Mouse (Mus musculus) lung, embryonic 15.5 days (tissue): Measurements from ENCODE around the gene Zbtb42. TPM values are rescaled to one million over a fixed set of nuclear protein-coding genes. Genes with fewer than 3 reads are reported as not detected.
A peak's percentile ranks its signal among the peaks of the same experiment; 100 is the strongest.

Experiments
- ATAC-seq: fragments of 200-750 bp; cut with Nextera tagmentation; 2 replicates; pipeline ENCODE4 v1.8.0; 2017; ENCODE audit warnings: moderate number of reproducible peaks, borderline replicate concordance; ENCODE audit not compliant: low FRiP score, low TSS enrichment; ENCODE audit errors: extremely low read depth
- H3K27ac ChIP-seq: fragments of 300-500 bp; sonication (generic); 2 replicates; pipeline ENCODE4 v1.5.1; 2015; ENCODE audit warnings: moderate library complexity, mild to moderate bottlenecking, inconsistent platforms
- H3K27me3 ChIP-seq: fragments of 300-500 bp; sonication (generic); 2 replicates; pipeline ENCODE4 v1.6.1; 2015; ENCODE audit warnings: inconsistent platforms
- H3K36me3 ChIP-seq: fragments of 300-500 bp; sonication (generic); 2 replicates; pipeline ENCODE4 v1.6.1; 2015; ENCODE audit warnings: inconsistent platforms
- H3K4me1 ChIP-seq: fragments of 300-500 bp; sonication (generic); 2 replicates; pipeline ENCODE4 v1.6.1; 2015; ENCODE audit warnings: inconsistent platforms
- H3K4me2 ChIP-seq: fragments of 300-500 bp; sonication (generic); 2 replicates; pipeline ENCODE4 v1.6.1; 2015; ENCODE audit warnings: inconsistent platforms, mild to moderate bottlenecking, moderate library complexity
- H3K4me3 ChIP-seq: fragments of 300-500 bp; sonication (generic); 2 replicates; pipeline ENCODE4 v1.5.1; 2015; ENCODE audit warnings: mild to moderate bottlenecking, inconsistent platforms
- H3K9ac ChIP-seq: fragments of 300-500 bp; sonication (generic); 2 replicates; pipeline ENCODE4 v1.6.1; 2015; ENCODE audit warnings: inconsistent platforms
- H3K9me3 ChIP-seq: fragments of 300-500 bp; sonication (generic); 2 replicates; pipeline ENCODE4 v1.6.1; 2016; ENCODE audit warnings: inconsistent platforms
- WGBS: fragments of 180-500 bp; shearing (Covaris S2); methylation state at CpG from one replicate; pipeline ENCODE4 v1.1.7; 2015; 5-methylcytosine and 5-hydroxymethylcytosine counted together
- polyA plus RNA-seq: library from polyadenylated mRNA; unstranded; fragments of >200 nt; fragmentation: Nextera tagmentation; extraction: Ambion mirVana; gene quantifications from 2 replicates; pipeline ENCODE4 v1.2.1, GENCODE M21; 2015

The Zbtb42 gene
- 11.4 TPM in 2 replicates for polyA plus RNA-seq

DNA sequence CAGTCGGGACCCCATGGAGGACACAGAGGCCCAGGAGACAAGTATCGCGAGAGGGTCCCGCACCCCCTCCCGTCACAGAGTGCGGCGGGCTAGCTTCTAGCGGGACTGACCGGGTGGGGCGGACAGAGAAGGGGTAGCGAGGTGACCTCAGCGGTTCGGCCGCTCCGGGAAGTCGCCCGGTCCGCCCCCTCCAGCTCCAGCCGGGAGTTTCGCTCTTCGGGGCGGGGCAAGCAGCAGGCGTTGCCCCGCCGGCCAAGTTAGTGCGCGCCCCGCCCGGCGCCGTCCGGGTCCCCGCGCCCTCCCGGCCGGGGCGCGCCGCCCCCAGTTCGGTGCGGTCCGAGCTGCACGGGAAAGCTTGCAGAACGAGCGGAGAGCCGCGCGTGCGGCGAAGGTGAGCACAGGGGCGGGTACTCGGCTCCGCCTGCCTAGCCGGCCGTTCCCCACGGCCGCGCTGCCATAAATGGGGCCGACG is at the start of gene Zbtb42:
TSS of gene Zbtb42 (plus strand) at position 274 of the 472 bp plus-strand sequence.
- Histone ChIP-seq H3K4me1 (peaks cover 62% of the 10 kb centered on the region), H3K27ac (peak within 1 kb of the TSS; percentile 94), H3K4me3 (peak within 1 kb of the TSS; percentile 75), H3K27me3 (peaks cover 20% of the 10 kb centered on the region), H3K36me3 (no peaks in the 10 kb centered on the region), H3K4me2 (peak within 1 kb of the TSS; percentile 97), H3K9ac (peak within 1 kb of the TSS; percentile 71), H3K9me3 (no peaks in the 10 kb centered on the region)
- under 1% methylated on average over 55 of the region's 60 CpGs for WGBS
- peak; percentile 37 for ATAC-seq

- H3K9ac ChIP-seq, result peak overlapping the region; percentile 31; the same call in 1 of the 2 replicates
- WGBS, result 21% methylated on average over 19 of the region's 19 CpGs
- ATAC-seq, result peak; percentile 82
Measured at GRCm38 (mm10) chr12:112628928-112629721, 49.5 kb upstream of the Zbtb42 start.

GRCm38 (mm10) chr12:112630029-112630428 is 48.6 kb upstream of the Zbtb42 start:
- Histone ChIP-seq H3K36me3 (no peaks in the 10 kb centered on the region), H3K4me1 (peaks cover 50% of the 10 kb centered on the region), H3K27me3 (no peaks in the 10 kb centered on the region), H3K4me2 (no peak overlapping the region), H3K4me3 (no peak overlapping the region), H3K9ac (no peak overlapping the region), H3K9me3 (no peaks in the 10 kb centered on the region), H3K27ac (no peak overlapping the region)
- 94% methylated on average over 12 of the region's 12 CpGs for WGBS
- ATAC-seq, result no peak

More at GRCm38 (mm10) chr12:112628928-112629721, 49.5 kb upstream of the Zbtb42 start:
- no peaks in the 10 kb centered on the region for H3K36me3 ChIP-seq
- no peaks in the 10 kb centered on the region for H3K9me3 ChIP-seq
- peak overlapping the region; percentile 27 for H3K4me3 ChIP-seq
- peak overlapping the region; percentile 53 for H3K27ac ChIP-seq
- H3K27me3 ChIP-seq, result no peaks in the 10 kb centered on the region
- H3K4me1 ChIP-seq, result peaks cover 46% of the 10 kb centered on the region
- H3K4me2 ChIP-seq, result peak overlapping the region; percentile 58

DNA sequence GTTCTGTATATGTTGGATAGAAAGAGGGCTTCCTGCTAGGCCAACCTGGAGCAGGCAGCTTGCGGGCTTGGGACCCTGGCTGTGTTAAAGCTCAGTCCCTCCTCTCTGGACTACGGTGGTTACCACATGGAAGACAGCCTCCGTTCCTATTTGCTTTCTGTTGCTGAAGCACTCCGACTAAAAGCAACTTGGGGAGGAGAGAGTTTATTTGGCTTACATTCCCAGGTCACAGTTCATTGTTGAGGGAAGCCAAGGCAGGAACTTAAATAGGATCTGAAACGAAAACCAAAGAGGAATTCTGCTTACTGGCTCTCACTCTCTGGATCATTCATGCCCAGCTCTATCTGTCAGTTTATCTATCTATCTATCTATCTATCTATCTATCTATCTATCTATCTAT is 47.8 kb upstream of the Zbtb42 start:
- Histone ChIP-seq H3K36me3 (no peaks in the 10 kb centered on the region), H3K27me3 (no peaks in the 10 kb centered on the region), H3K9me3 (no peaks in the 10 kb centered on the region), H3K4me2 (no peak overlapping the region), H3K4me1 (peaks cover 50% of the 10 kb centered on the region), H3K9ac (no peak overlapping the region), H3K4me3 (no peak overlapping the region), H3K27ac (no peak overlapping the region)
- no peak for ATAC-seq
- 48% methylated on average over 5 of the region's 5 CpGs for WGBS

GRCm38 (mm10) chr12:112631472-112631871 is 47.2 kb upstream of the Zbtb42 start:
- no peaks in the 10 kb centered on the region for H3K9me3 ChIP-seq
- no peak for ATAC-seq
- no peak overlapping the region for H3K9ac ChIP-seq
- peaks cover 50% of the 10 kb centered on the region for H3K4me1 ChIP-seq
- H3K4me2 ChIP-seq, result no peak overlapping the region
- no peaks in the 10 kb centered on the region for H3K36me3 ChIP-seq
- no peaks in the 10 kb centered on the region for H3K27me3 ChIP-seq
- WGBS, result 6% methylated on average over 1 of the region's 1 CpGs
- H3K27ac ChIP-seq, result no peak overlapping the region
- no peak overlapping the region for H3K4me3 ChIP-seq

DNA sequence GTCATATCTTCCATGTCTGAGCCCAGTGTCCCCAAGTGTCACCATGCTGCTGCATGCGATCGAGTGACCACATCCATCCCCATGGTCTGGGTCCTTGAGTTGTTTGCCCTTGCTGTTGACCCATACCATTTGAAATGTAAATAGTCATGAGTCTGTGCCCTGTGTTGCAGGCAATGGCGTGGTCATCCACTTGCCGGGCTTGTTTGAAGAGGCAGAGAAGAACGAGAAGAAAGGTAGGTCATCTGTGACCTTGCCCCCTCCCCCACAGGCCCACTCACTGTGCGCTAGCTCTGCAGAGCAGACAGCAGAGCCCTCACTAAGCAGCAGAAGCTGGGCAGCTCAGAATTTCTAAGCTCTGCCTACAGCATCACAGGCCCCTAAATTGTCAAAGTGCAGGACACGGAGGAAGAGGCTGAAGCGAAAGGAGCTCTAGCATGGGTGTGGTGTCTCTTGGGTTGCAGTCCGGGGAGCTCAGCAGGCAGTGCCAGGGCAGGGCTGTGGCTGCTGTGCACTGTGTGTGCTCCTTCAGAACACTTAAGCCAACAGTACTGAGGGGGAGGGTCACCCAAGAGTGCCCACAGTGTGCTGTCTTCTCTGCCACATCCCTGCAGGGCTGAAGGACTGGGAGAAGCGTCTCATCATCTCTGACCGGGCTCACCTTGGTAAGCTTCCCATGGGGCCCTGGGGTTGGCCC is 46.4 kb upstream of the Zbtb42 start:
- 45% methylated on average over 11 of the region's 11 CpGs for WGBS
- Histone ChIP-seq H3K9ac (no peak overlapping the region), H3K27ac (no peak overlapping the region)

DNA sequence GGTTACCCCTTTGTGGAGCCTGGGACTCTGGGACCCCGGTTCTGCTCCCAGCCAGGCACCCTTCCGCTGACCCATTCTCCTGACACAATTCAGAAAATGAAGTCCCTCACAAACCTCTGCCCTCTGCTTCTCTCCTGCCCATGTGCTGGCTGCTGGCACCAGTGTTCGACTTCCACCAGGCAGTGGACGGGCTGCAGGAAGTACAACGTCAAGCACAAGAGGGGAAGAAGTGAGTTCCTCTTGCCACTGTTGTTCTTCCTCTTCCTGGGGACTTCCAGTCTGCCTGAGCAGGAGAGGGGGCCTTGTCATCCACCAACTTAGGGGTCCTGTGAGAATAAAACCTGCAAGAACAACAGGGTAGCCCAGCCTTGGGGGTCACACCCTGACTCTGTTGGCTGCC is 45.7 kb upstream of the Zbtb42 start:
- Histone ChIP-seq H3K4me1 (peaks cover 46% of the 10 kb centered on the region), H3K27ac (no peak overlapping the region), H3K4me3 (no peak overlapping the region), H3K36me3 (no peaks in the 10 kb centered on the region), H3K4me2 (no peak overlapping the region), H3K9ac (no peak overlapping the region), H3K27me3 (no peaks in the 10 kb centered on the region), H3K9me3 (no peaks in the 10 kb centered on the region)
- WGBS, result 63% methylated on average over 5 of the region's 5 CpGs
- no peak for ATAC-seq

More for the DNA sequence above, 46.4 kb upstream of the Zbtb42 start:
- H3K4me2 ChIP-seq, result no peak overlapping the region
- ATAC-seq, result no peak
- no peaks in the 10 kb centered on the region for H3K9me3 ChIP-seq
- H3K36me3 ChIP-seq, result no peaks in the 10 kb centered on the region
- H3K4me3 ChIP-seq, result no peak overlapping the region
- H3K27me3 ChIP-seq, result no peaks in the 10 kb centered on the region
- H3K4me1 ChIP-seq, result peaks cover 50% of the 10 kb centered on the region

DNA sequence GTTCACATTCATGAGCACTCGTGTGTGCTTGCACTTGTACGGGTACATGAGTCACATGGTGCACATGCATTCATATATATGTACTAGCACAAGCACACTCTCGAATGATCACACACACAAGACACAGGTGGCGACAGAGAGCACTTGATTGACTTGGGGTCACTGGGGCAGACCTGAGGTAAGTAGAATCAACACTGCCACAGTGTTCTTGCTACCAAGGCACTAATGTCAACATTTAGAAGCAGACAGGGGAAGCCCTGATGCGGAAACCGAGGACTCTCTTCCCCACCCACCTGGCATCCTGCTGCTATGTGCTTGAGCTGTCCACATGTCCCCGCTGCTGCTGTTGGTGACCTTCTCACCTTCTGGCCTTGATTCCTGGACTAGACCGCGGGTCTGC is 44.9 kb upstream of the Zbtb42 start:
- Histone ChIP-seq H3K9ac (no peak overlapping the region), H3K4me3 (no peak overlapping the region), H3K27me3 (no peaks in the 10 kb centered on the region), H3K36me3 (no peaks in the 10 kb centered on the region), H3K27ac (no peak overlapping the region), H3K9me3 (no peaks in the 10 kb centered on the region), H3K4me2 (no peak overlapping the region), H3K4me1 (peaks cover 38% of the 10 kb centered on the region)
- WGBS, result 51% methylated on average over 9 of the region's 9 CpGs
- no peak for ATAC-seq

DNA sequence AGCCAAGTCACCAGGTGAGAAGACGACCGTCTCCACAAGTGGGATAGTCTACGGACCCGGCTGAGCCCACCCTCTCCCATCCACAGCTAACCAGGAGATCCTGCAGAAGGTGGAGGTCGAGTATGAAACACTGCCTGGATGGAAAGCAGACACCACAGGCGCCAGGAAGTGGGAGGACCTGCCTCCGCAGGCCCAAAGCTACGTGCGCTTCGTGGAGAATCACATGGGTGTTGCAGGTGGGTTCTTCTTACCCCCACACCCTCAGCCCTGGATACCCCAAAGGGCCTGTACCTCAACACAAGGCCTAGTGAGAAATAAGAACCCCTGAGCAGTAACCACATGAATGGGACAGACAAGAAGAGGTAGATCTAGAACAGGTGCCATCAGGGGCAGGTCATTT is 39.1 kb upstream of the Zbtb42 start:
- no peak overlapping the region for H3K9ac ChIP-seq
- H3K4me1 ChIP-seq, result peaks cover 6% of the 10 kb centered on the region; the same call in 1 of the 2 replicates
- H3K27me3 ChIP-seq, result no peaks in the 10 kb centered on the region
- no peak for ATAC-seq
- no peak overlapping the region for H3K4me2 ChIP-seq
- no peak overlapping the region for H3K27ac ChIP-seq
- H3K9me3 ChIP-seq, result no peaks in the 10 kb centered on the region
- no peak overlapping the region for H3K4me3 ChIP-seq
- no peaks in the 10 kb centered on the region for H3K36me3 ChIP-seq
- 78% methylated on average over 10 of the region's 10 CpGs for WGBS

GRCm38 (mm10) chr12:112643126-112643525 is 35.5 kb upstream of the Zbtb42 start:
- H3K36me3 ChIP-seq, result peaks cover 6% of the 10 kb centered on the region; the same call in 1 of the 2 replicates
- H3K4me2 ChIP-seq, result no peak overlapping the region

GRCm38 (mm10) chr12:112644180-112644854 is 34.3 kb upstream of the Zbtb42 start, which contains the start of gene Siva1:
TSS of gene Siva1 (plus strand) at chr12:112644679.
- under 1% methylated on average over 45 of the region's 46 CpGs for WGBS
- peak within 1 kb of the TSS; percentile 73 for H3K4me2 ChIP-seq

More at GRCm38 (mm10) chr12:112643126-112643525, 35.5 kb upstream of the Zbtb42 start:
- Histone ChIP-seq H3K4me3 (no peak overlapping the region), H3K27ac (no peak overlapping the region), H3K9ac (no peak overlapping the region), H3K9me3 (no peaks in the 10 kb centered on the region), H3K4me1 (peaks cover 24% of the 10 kb centered on the region), H3K27me3 (no peaks in the 10 kb centered on the region)
- no peak for ATAC-seq
- 83% methylated on average over 6 of the region's 6 CpGs for WGBS

More at GRCm38 (mm10) chr12:112644180-112644854, 34.3 kb upstream of the Zbtb42 start, which contains the start of gene Siva1:
- H3K27me3 ChIP-seq, result no peaks in the 10 kb centered on the region
- peak within 1 kb of the TSS; percentile 71 for H3K4me3 ChIP-seq
- peak; percentile 98 for ATAC-seq
- H3K36me3 ChIP-seq, result peaks cover 16% of the 10 kb centered on the region; the same call in 1 of the 2 replicates
- peak within 1 kb of the TSS; percentile 76 for H3K9ac ChIP-seq
- H3K27ac ChIP-seq, result peak within 1 kb of the TSS; percentile 83
- peaks cover 24% of the 10 kb centered on the region for H3K4me1 ChIP-seq
- no peaks in the 10 kb centered on the region for H3K9me3 ChIP-seq
